Mouse (Mus musculus) forebrain, postnatal 0 days (tissue): ENCODE data around the gene Atf7. TPM values are rescaled to one million over a fixed set of nuclear protein-coding genes. Genes with fewer than 3 reads are reported as not detected.

Experiments
- ATAC-seq: fragments of 200-750 bp; cut with Nextera tagmentation; 2 replicates; pipeline ENCODE4 v1.8.0; 2017; ENCODE audit warnings: mild to moderate bottlenecking, moderate library complexity
- DNase-seq: peaks from one replicate; pipeline ENCODE4 v3.0.0-alpha.2; 2015
- H3K27ac ChIP-seq: fragments of 300-500 bp; sonication (generic); 2 replicates; pipeline ENCODE4 v1.5.1; 2014; ENCODE audit warnings: low read depth, mild to moderate bottlenecking, antibody characterized with exemption, low read length, moderate library complexity, mixed read lengths
- H3K27me3 ChIP-seq: fragments of 300-500 bp; sonication (generic); 2 replicates; pipeline ENCODE4 v1.6.1; 2014; ENCODE audit warnings: mild to moderate bottlenecking, low read length, mixed read lengths; ENCODE audit not compliant: insufficient read depth
- H3K36me3 ChIP-seq: fragments of 300-500 bp; sonication (generic); 2 replicates; pipeline ENCODE4 v1.6.1; 2014; ENCODE audit warnings: mild to moderate bottlenecking, moderate library complexity; ENCODE audit not compliant: insufficient read depth
- H3K4me1 ChIP-seq: fragments of 300-500 bp; sonication (generic); 2 replicates; pipeline ENCODE4 v1.6.1; 2014; ENCODE audit warnings: antibody characterized with exemption; ENCODE audit not compliant: insufficient read depth
- H3K4me2 ChIP-seq: fragments of 300-500 bp; sonication (generic); 2 replicates; pipeline ENCODE4 v1.6.1; 2014; ENCODE audit warnings: low read depth, mild to moderate bottlenecking, moderate library complexity
- H3K4me3 ChIP-seq: fragments of 300-500 bp; sonication (generic); 2 replicates; pipeline ENCODE4 v1.5.1; 2014; ENCODE audit warnings: low read depth, low read length, mixed read lengths
- H3K9ac ChIP-seq: fragments of 300-500 bp; sonication (generic); 2 replicates; pipeline ENCODE4 v1.6.1; 2014; ENCODE audit warnings: mild to moderate bottlenecking
- H3K9me3 ChIP-seq: fragments of 300-500 bp; sonication (generic); 2 replicates; pipeline ENCODE4 v1.6.1; 2016; ENCODE audit warnings: low read length
- CTCF ChIP-seq: sonication (generic); IDR thresholded peaks from 2 replicates; pipeline ENCODE4 v1.5.1; 2016; ENCODE audit warnings: antibody characterized with exemption, control low read depth, low read depth
- WGBS: fragments of 180-500 bp; shearing (Covaris S2); extraction: QIAGEN DNeasy Blood & Tissue Kit; methylation state at CpG from one replicate; pipeline ENCODE4 v1.1.7; 2014; 5-methylcytosine and 5-hydroxymethylcytosine counted together
- polyA plus RNA-seq: library from polyadenylated mRNA; unstranded; fragments of >200 nt; fragmentation: Nextera tagmentation; extraction: Ambion mirVana; gene quantifications from 2 replicates; pipeline ENCODE4 v1.2.1, GENCODE M21; 2015
- total RNA-seq: library from RNA; depleted of rRNA; stranded (reverse); fragments of >200 nt; gene quantifications from 2 replicates; pipeline ENCODE4 v1.2.3, GENCODE M21; 2014

Atf7 gene
- total and polyA plus RNA-seq, 2 experiments from 2014 or later, result 9.9 to 10.2 TPM

DNA sequence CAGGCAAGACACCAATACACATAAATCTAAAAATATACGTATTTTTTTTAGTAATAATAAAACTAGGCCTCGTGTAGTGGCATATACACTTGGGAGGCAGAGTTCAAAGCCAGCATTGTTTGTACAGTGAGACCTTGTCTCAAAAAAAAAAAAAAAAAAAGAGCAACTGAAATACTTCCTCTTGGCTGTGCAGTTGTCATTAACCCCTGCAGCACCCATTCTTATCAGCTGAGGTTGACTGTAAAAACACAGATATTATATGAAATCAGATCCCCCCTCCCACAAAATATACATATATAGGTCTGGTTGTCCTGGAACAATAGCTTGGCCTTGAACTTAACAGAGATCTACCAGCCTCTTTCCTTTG, 118.8 kb downstream of the Atf7 start:
- Histone ChIP-seq H3K9ac (no peak overlapping the region), H3K27ac (no peak overlapping the region), H3K9me3 (no peaks in the 10 kb centered on the region), H3K27me3 (no peaks in the 10 kb centered on the region), H3K4me1 (peaks cover 21% of the 10 kb centered on the region), H3K36me3 (peaks cover 55% of the 10 kb centered on the region), H3K4me2 (no peak overlapping the region), H3K4me3 (no peak overlapping the region)
- ATAC-seq, result no peak
- WGBS, result 51% methylated on average over 2 of the region's 2 CpGs
- no peak for TF ChIP-seq CTCF
- DNase-seq, result no peak

- WGBS, result 86% methylated on average over 9 of the region's 9 CpGs
- no peak for ATAC-seq
- Histone ChIP-seq H3K4me3 (no peak overlapping the region), H3K36me3 (peaks cover 61% of the 10 kb centered on the region), H3K9ac (no peak overlapping the region), H3K4me2 (no peak overlapping the region), H3K27me3 (no peaks in the 10 kb centered on the region), H3K9me3 (no peaks in the 10 kb centered on the region), H3K4me1 (peaks cover 16% of the 10 kb centered on the region), H3K27ac (no peak overlapping the region)
- TF ChIP-seq CTCF, result no peak
- no peak for DNase-seq
Observed at GRCm38 (mm10) chr15:102505770-102506463, 119.3 kb downstream of the Atf7 start.

DNA sequence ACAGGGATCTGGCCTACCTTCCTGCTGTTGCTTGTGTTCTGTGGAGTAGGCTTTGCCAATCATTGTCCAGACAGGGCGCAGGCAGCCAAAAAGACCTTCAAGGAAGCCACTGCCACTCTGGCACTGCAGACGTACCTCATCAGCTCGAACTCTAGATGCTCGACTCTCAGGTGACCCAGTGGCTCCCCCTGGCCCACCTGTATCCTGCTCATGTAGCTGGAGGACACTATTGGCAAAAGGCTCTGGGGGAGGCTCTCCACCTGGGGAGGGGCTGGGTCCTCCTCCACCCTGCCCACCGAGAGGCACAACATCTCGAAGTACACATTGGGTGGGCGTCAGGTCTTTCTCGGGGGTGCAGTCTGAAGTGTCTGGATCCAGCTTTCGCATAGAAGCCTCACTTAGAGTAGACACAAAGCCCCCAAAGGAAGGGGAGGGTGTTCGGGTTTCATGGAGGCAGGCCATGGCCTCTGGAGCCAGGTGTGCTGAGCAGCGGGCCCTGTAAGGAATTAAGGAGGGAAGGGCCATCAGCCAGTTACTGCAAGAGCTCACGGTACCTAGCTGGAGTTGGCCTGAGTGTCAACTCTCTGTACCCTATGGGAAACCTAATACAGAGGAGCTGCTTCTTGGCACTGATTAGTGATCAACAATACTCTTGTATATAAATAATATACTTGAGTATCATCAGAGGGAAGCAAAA, 120.0 kb downstream of the Atf7 start:
- WGBS, result 79% methylated on average over 12 of the region's 12 CpGs
- DNase-seq (no peak), ATAC-seq (no peak)
- Histone ChIP-seq H3K4me1 (peaks cover 14% of the 10 kb centered on the region), H3K27me3 (no peaks in the 10 kb centered on the region), H3K9me3 (no peaks in the 10 kb centered on the region), H3K4me3 (no peak overlapping the region), H3K4me2 (no peak overlapping the region), H3K9ac (no peak overlapping the region), H3K27ac (no peak overlapping the region), H3K36me3 (peaks cover 68% of the 10 kb centered on the region)
- TF ChIP-seq CTCF, result no peak

DNA sequence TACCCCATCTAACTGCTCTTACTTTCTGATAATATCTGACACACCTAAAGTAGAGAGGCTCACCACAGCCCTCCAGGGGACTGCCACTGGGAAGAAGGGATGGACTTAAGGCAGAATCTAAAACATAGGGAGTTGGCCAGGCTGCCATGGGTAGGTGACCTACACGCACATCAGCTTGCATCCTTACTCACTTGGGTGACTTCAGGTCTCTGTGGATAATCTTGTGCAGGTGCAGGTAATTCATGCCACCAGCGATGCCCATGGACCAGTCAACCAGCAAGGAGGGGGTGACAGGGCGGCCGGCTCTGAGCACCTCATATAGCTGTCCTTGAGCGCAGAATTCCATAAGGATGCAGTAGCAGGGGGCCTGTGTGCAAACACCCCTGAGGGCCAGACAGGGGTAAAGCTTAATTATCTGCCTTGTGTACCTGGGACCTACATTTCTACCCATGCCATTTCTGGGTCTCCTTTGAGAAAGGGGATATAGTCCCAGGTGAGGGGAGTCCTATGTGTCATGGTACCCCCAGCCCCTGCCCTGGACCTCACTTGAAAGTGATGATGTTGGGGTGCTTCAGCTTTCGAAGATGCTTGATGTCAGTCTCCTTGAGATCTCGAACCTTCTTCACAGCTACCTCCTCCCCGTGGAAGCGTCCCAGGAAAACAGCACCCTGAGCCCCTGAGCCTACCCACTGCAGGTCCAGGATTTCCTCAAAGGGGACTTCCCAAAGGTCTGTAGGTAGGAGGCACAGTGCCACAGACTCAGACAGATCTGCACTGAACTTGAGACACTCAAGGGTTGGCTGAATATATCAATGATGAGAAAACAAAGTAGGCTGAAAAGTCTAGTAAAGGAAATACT, 121.1 kb downstream of the Atf7 start:
- H3K27me3 ChIP-seq, result no peaks in the 10 kb centered on the region
- no peak for DNase-seq
- H3K4me3 ChIP-seq, result no peak overlapping the region
- no peak overlapping the region for H3K4me2 ChIP-seq
- no peak for TF ChIP-seq CTCF
- H3K36me3 ChIP-seq, result peaks cover 76% of the 10 kb centered on the region
- no peak for ATAC-seq
- H3K9ac ChIP-seq, result no peak overlapping the region
- 92% methylated on average over 9 of the region's 9 CpGs for WGBS
- no peak overlapping the region for H3K27ac ChIP-seq
- peaks cover 4% of the 10 kb centered on the region; the same call in 1 of the 2 replicates for H3K4me1 ChIP-seq
- H3K9me3 ChIP-seq, result no peaks in the 10 kb centered on the region

GRCm38 (mm10) chr15:102503447-102503846, 121.8 kb downstream of the Atf7 start, which contains the start of gene Gm10337:
Gm10337 (plus strand) TSS chr15:102503722.
- H3K9me3 ChIP-seq, result no peaks in the 10 kb centered on the region
- DNase-seq (no peak), ATAC-seq (no peak)
- H3K27ac ChIP-seq, result no peak within 1 kb of the TSS
- no peaks in the 10 kb centered on the region for H3K27me3 ChIP-seq
- TF ChIP-seq CTCF, result no peak
- H3K4me3 ChIP-seq, result no peak within 1 kb of the TSS
- H3K4me2 ChIP-seq, result no peak within 1 kb of the TSS
- H3K4me1 ChIP-seq, result no peaks in the 10 kb centered on the region
- WGBS, result 100% methylated on average over 1 of the region's 1 CpGs
- H3K36me3 ChIP-seq, result peaks cover 81% of the 10 kb centered on the region
- no peak within 1 kb of the TSS for H3K9ac ChIP-seq

DNA sequence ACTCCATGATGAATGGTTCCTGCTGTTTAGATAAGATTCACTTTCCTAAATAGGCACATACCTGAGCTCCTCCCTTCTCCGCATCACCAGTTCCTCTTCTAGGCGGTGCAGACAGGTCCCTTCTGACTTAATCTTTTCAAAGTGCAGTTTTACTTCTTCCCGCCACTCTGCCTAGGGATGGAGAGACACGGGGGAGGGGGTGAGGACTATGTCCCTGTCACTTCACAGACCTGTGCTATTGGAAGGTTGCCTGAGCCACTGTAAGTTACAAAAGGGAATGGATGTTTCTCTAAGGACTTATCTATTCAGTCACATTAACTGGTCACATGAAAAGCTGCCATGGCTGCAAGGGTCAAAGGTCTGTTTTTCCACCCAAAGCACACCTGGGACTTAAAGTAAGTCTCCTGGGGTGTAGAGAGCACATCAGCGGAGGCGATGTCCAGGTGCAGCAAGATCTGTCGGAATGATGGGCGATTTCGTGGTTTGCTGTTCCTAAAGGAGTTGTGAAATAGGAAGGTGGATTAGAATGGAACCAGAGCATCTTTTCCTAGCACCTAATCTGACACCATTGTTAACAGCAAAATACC, 122.9 kb downstream of the Atf7 start:
- H3K9ac ChIP-seq, result no peak overlapping the region
- no peaks in the 10 kb centered on the region for H3K27me3 ChIP-seq
- no peaks in the 10 kb centered on the region for H3K9me3 ChIP-seq
- WGBS, result 80% methylated on average over 9 of the region's 9 CpGs
- H3K4me2 ChIP-seq, result no peak overlapping the region
- ATAC-seq (no peak), DNase-seq (no peak)
- H3K36me3 ChIP-seq, result peaks cover 86% of the 10 kb centered on the region
- no peaks in the 10 kb centered on the region for H3K4me1 ChIP-seq
- H3K27ac ChIP-seq, result no peak overlapping the region
- no peak overlapping the region for H3K4me3 ChIP-seq
- no peak for TF ChIP-seq CTCF
